Mouse (Mus musculus) inflammation-experienced regulatory T-cells, adult 16 weeks (primary cell): Measurements from ENCODE around the gene Pidd1. TPM values are rescaled to one million over a fixed set of nuclear protein-coding genes. Genes with fewer than 3 reads are reported as not detected.

ENCODE experiments used
- polyA plus RNA-seq: library from polyadenylated mRNA; unstranded; fragments of 100-300 nt; shearing (Covaris generic); gene quantifications from one replicate; pipeline ENCODE4 v1.2.1, GENCODE M21; 2017

Pidd1 gene
- polyA plus RNA-seq: 14.5 TPM

DNA sequence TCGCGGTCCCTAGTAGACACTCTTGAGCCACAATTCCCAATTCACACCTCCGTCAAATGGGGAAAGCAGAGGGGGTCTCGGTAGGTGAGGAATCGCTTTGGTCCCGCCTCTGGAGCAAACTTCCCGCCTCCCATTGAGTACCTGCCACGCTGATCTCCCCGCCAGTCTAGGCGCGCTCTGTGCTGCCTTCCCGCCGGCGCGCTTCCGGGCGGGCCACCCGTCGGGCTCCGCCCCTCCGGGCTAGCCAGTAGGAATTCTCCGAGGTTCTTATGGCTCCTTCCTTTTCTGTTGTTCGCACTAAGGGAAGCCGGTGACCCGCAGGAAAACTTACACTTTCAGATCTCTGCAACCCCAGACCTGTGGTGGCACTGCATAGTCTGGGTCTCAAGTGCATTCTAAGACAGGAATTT, at the start of gene Pidd1:
Pidd1 (minus strand) TSS at position 198 of the 410 bp plus-strand sequence.

DNA sequence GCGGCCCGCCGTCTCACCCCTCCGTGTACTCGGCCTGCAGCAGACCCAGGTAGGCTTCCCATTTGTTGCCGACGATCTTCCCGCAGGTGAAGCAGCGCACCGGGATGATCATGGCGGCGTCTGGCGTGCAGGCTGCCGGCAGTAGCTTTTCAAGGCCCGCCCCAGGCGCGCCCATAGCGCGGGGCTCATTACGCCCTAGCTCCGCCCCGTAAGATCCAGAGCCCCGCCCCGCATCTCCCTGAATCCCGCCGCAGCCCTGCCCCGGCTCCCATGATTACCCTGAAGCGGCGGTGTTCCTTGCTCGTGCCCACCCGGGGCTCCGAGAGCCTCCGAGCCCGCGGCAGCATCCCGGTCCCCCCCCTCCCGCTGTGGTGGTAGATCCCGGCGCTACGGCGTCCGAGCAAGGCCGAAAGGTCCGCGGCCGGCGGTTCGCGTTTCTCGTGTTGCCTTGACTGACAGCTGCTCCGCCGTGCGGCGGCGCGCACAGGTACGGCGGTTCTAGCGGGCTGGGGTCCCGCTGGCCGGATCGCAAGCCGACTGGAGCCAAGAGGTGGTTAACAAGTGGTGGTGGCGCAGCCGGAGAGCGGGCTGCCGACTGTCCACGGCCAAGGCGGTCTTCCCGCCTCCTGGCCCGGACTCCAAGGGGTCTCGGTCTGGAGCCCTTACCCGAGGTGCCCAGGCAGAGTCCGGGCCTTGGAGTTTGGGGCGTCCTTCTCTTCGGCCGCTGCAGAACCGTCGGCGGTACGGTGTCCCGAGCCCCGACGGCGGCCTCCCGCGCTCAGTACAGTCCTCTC, 31.4 kb upstream of the Pidd1 start, which contains the start of the genes Polr2l and Tspan4:
Polr2l (minus strand) TSS at position 122 of the 794 bp plus-strand sequence.
Tspan4 (plus strand) TSS at position 230 of the 794 bp plus-strand sequence.

DNA sequence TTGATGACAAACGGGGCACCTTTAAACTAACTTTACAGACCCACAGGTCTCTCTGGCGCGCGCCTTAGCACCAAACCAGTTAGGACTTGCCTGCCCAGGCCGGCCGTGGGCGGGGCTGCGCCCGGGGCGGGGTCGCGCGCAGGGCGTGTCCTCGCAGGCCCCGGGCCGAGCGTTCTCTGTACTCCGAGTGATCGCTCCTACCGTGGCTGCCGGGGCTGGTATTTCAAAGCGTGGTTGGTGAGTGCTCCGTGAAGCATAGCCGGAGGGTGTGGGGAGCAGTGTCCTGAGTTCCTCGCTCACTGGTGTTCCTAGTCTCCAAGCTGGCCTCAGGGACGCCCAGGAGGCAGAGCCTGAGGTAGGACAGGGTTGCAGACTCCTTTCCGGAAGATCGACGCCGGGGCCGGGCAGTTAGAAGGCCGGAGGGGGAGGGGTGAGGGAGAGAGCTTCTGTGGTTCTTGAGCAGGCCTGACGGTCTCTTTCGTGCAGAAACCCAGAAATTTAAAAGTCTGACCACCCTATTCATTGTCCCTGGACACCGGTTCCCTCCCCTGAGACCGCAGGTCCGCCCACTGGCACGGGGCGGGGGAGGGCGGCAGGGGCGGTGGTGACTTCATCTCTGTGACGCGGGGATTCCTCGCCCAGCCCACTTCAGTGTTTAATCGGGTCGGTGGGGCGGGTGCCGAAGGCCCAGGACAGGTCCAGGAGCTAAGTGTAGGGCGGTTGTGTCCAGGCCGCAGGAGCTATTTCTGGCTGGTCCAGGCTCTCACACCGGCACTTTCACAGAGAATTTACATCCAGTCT, 23.6 kb upstream of the Pidd1 start, which contains the start of gene Cd151:
Cd151 (plus strand) TSS at position 163 of the 801 bp plus-strand sequence.

DNA sequence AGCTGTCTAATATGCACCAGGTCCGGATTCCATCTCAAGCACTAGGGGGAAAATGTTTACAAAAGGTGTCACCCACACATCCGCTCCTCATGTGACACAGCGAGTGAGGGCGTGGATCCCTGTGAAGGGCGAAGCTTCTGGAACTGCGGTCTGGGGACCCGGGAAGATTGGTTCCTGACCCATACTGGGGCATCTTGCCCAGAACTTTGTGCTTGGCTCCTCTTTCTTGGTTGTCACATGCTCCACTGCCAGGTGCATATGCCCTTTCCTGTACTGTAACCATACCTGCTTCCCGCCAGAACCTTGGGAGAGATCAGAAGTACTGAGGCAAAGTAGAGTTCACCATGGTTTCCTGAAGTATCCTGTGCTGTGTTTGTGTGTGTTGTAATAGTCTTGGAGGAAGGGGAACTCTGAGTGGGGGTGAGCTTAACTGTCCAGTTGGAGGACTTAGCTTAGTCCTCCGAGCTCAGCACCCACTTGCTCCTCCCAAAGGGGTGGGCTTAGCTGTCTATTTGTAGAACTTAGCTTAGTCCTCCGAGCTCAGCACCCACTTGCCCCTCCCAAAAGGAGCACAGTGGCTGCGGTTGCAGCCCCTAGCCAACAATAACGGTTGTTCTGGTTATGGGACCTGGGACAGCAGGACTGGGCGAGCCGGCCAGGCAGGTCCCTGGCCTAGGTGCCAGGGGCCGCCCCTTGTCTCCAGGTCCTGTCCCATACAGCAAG, 16.7 kb upstream of the Pidd1 start, which contains the start of gene Cracr2b:
Cracr2b (plus strand) TSS at position 704 of the 723 bp plus-strand sequence.

DNA sequence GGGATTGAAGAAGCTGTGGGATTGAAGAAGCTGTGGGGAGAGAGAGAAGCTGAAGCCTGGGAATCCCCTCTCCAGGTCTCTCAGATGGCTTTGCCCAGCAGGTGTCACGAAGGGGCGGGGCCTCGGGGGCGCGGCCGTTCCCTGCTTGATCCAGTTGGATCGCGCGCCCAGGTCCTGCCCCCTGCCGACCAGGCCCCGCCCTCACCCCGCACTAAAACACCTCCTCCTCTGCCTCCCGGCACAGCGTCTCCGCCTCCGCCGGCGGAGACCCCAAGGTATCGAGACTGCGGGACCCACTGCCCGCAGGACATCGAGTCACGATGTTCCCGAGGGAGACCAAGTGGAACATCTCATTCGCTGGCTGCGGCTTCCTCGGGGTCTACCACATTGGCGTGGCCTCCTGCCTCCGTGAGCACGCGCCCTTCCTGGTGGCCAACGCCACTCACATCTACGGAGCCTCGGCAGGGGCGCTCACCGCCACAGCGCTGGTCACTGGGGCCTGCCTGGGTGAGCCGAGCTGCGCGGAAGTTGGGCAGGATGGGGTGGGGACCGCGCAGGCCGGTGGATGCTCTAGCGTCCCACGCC, 11.2 kb upstream of the Pidd1 start, which contains the start of gene Pnpla2:
Pnpla2 (plus strand) TSS at position 232 of the 585 bp plus-strand sequence.

DNA sequence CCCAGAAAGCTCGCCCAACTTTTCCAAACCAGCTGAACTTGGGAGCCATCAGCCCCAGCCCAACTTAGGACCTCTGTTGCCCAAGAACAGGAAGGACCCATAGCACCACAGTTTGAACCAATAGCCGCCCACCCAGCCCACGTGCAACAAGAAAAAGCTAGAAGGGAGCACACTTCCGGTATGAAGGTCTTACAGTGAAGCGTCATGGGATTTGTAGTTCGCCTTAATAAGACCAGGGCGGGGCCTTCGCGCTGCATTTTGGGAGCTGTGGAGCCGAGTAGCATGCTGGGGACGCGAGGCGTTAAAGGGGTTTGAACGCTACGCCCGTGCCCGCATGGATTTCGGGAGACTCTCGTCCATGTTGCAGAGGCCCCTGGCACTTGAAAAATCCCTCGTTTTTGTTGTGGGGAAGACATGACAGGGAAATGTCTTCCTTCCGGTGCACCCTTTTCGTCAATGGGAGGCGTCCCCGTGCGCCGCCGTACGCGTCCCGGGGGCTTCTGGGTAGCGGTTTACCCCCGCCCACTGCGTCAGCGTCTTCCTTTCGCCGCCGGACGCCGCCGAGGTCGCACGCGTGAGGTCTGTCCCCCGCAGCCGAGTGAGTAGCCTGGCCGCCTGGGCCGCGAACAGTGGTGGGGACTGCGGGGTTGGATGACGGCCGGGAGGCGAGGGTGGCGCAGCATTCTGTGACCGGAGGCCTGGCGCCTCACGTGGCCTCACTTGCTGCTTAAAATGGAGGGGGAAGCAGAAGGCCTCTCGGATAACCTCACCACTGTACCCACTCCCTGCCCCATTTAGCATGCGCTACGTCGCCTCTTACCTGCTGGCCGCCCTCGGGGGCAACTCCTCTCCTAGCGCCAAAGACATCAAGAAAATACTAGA, 3.5 kb upstream of the Pidd1 start, which contains the start of gene Rplp2:
Rplp2 (plus strand) TSS at position 261 of the 882 bp plus-strand sequence.

DNA sequence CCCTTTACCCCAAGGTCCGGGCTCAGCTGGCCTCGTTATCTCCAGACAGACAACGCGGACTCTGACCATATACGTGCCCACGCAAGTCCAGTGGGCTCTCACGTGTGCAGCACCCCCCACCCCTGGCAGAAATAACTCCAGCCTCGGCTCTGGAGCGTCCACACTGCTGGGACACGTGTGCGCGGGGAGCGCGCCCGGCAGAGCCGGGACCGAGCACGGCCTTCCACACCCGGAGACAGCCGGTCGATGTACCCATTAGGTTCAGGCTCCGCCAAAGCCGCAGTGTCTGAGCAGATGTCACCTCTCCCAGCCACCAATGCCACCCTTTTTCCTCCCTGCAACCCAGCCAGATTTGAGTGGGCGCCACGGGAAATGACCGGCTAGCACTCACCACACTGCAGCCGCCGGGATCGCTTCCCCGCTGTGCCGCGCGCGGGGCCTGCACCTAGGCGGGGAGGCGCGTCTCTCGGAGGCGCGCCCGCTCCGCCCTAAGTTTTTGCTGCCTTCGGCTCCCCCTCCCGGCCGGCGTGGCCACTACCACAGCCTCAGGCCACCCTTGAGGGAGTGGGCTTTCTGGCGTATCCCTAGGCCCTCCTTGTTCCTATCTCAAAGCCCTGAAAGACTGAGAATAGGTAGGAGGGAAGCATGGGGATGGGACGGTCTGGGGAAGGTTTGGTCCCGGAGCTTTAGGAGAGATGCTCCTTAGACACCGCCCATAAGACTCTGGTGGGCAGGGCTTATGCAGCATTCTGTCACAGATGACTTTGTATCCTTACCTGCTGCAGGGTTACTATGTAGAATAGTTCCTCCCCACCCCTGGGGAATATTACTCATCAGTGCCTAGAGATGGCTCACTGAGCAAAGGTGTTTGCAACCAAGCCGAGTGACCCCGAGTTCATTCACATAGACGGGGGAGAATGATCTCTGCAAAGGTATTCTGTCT, 6.4 kb downstream of the Pidd1 start, which contains the start of gene Slc25a22:
Slc25a22 (minus strand) TSS at position 715 of the 943 bp plus-strand sequence.

DNA sequence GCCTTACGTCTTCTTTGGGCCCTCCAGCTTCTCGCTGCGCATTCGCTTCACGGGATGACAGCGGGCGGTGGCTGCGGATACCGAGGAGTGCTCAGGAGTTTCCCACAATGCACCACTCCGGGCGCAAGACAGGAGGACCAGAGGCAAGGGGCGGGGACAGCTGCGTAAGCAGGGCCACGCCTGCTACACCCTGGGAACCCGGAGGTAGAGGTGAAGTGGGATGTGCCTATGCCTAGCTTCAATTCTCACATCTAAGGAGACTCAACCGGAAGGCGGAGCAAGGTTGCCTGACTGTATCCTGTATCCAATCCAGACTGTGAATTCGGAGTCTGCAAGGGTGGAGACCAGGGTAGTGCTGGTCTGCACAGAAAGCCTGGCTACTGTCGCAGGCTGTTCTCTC, 14.5 kb downstream of the Pidd1 start, which contains the start of gene Cend1:
Cend1 (minus strand) TSS at position 182 of the 400 bp plus-strand sequence.

DNA sequence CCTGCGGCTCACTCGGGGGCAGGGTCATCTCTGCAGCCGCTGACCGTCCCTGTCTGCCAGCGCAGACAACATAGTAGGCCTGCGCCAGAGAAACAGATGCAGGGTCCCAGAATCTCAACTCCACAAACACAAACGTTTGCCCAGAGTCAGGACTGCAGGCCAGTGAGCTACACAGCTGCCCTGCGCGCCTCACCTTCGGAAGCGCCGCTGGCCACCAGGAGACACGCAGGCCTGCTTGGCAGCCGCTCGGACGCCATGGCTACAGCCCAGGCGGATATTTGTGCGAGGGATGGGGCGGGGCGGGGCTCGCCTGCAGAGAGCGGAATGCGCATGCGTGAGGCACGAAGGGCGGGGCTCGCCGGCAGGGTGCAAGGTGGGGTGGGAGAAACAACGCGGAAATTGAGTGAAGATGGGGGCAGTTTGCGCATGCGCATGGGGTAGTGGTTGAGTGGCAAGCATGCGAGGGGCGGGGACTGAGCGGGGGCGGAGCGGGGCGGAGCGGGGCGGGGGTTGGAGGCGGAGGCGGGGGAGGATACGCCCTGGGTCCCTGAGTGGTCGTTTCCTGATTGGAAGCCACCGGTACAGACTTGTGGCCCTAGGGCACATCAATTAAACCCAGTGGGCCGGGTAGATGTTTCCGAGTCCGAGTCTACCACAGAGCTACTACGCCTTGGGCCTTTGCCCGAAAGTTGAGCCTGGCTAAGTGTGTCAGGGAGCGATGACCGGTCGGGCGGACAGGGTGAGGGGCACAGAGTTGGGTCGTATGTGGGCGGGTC, 29.8 kb downstream of the Pidd1 start, which contains the start of gene Gatd1:
Gatd1 (minus strand) TSS at position 328 of the 776 bp plus-strand sequence.

DNA sequence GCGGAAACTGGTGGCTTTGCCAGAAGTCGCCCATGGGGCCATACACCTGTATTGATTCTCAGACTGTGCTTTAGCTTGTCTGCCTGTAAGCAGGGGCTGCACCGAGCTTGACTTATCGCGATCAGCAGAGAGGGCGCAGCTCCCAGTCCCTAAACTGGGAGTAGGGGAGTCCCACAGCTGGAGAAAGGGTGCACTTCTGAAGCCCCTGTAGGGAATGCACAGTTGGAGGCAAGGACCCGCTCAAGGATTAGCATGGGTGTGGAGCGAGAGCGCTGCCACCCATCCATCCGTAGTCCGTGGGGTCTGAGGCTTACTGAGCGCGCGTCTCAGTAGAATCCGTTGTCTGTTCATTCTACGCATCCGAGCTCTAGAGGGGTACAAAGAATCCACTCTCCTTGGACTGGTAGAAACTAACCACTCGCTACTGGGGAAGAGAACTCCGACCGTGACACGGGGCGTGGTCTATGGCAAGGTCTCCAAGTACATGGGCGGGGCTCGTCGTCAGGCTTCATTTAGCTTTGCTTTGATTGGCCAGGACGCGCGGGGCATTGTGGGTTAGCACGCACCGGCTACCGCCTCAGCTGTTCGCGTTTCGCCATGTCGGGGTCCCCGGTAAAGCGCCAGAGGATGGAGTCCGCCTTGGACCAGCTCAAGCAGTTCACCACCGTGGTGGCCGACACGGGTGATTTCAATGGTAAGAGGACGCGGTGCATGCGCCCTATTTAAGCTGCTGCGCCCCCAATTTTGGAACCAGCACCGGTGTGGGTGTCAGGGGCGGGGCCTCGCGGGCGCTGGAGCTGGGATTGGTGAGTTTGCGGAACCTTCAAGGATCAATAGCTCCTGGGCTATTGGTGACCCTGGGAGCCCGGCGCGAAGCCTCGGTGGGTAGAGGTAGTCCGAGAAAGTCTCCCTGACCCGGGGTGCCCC, 51.9 kb downstream of the Pidd1 start, which contains the start of gene Taldo1:
Taldo1 (plus strand) TSS at position 575 of the 927 bp plus-strand sequence.

Other genes with a start within 250 kb of the Pidd1 start
- 3.5 TPM for gene Lrrc56, start 249.9 kb downstream of the Pidd1 start, polyA plus RNA-seq
- gene Lmntd2, start 229.9 kb downstream of the Pidd1 start, polyA plus RNA-seq: 15.4 TPM
- 24.4 TPM for gene Rassf7, start 228.2 kb downstream of the Pidd1 start, polyA plus RNA-seq
- 133 TPM for gene Phrf1, start 215.2 kb downstream of the Pidd1 start, polyA plus RNA-seq
- 111 TPM for gene Irf7, start 177.5 kb downstream of the Pidd1 start, polyA plus RNA-seq
- not detected for gene Cdhr5, start 167.2 kb downstream of the Pidd1 start, polyA plus RNA-seq
- not detected for gene Sct, start 164.9 kb downstream of the Pidd1 start, polyA plus RNA-seq
- not detected for gene Drd4, start 152.0 kb downstream of the Pidd1 start, polyA plus RNA-seq
- gene Deaf1, start 116.3 kb downstream of the Pidd1 start, polyA plus RNA-seq: 15.6 TPM
- 41.9 TPM for gene Tmem80, start 116.3 kb downstream of the Pidd1 start, polyA plus RNA-seq
- not detected for gene Eps8l2, start 105.1 kb downstream of the Pidd1 start, polyA plus RNA-seq
- 342 TPM for gene Taldo1, start 51.8 kb downstream of the Pidd1 start, polyA plus RNA-seq
- gene Gatd1, start 29.9 kb downstream of the Pidd1 start, polyA plus RNA-seq: 85.0 TPM
- 0.56 TPM for gene Cend1, start 14.5 kb downstream of the Pidd1 start, polyA plus RNA-seq
- 82.4 TPM for gene Slc25a22, start 6.1 kb downstream of the Pidd1 start, polyA plus RNA-seq
- gene Rplp2, start 3.3 kb upstream of the Pidd1 start, polyA plus RNA-seq: 1,588 TPM
- gene Pnpla2, start 11.2 kb upstream of the Pidd1 start, polyA plus RNA-seq: 99.5 TPM
- not detected for gene Cracr2b, start 17.1 kb upstream of the Pidd1 start, polyA plus RNA-seq
- 8.9 TPM for gene Cd151, start 23.4 kb upstream of the Pidd1 start, polyA plus RNA-seq
- 31.5 TPM for gene Polr2l, start 31.1 kb upstream of the Pidd1 start, polyA plus RNA-seq
- 3.8 TPM for gene Tspan4, start 31.2 kb upstream of the Pidd1 start, polyA plus RNA-seq
- gene Chid1, start 95.8 kb upstream of the Pidd1 start, polyA plus RNA-seq: 24.9 TPM
- gene Ap2a2, start 118.1 kb upstream of the Pidd1 start, polyA plus RNA-seq: 25.5 TPM
- 0.18 TPM for gene Muc6, start 211.3 kb upstream of the Pidd1 start, polyA plus RNA-seq
- gene Muc2, start 246.3 kb upstream of the Pidd1 start, polyA plus RNA-seq: not detected